Mouse (Mus musculus) thymus, adult 2 months (tissue): Measurements from ENCODE around the gene Tfdp2.

Experiments
- CTCF ChIP-seq: fragments of 200-500 bp; IDR thresholded peaks from 2 replicates; pipeline ENCODE4 v1.5.1; 2012; ENCODE audit warnings: mild to moderate bottlenecking, control low read depth, low read length, moderate library complexity, borderline replicate concordance; ENCODE audit not compliant: control insufficient read depth, poor library complexity, insufficient read depth; ENCODE audit errors: extremely low read depth
- POLR2A ChIP-seq: fragments of 200-500 bp; IDR thresholded peaks from 2 replicates; pipeline ENCODE4 v1.6.1; 2012; ENCODE audit warnings: mild to moderate bottlenecking, low read length, control low read depth, moderate library complexity; ENCODE audit not compliant: control insufficient read depth, poor library complexity, insufficient read depth; ENCODE audit errors: extremely low read depth

GRCm38 (mm10) chr9:96241134-96242097 lies 45.3 kb downstream of the Tfdp2 start:
- TF ChIP-seq CTCF (no peak), POLR2A (no peak)
